In the genomic region with DNA sequence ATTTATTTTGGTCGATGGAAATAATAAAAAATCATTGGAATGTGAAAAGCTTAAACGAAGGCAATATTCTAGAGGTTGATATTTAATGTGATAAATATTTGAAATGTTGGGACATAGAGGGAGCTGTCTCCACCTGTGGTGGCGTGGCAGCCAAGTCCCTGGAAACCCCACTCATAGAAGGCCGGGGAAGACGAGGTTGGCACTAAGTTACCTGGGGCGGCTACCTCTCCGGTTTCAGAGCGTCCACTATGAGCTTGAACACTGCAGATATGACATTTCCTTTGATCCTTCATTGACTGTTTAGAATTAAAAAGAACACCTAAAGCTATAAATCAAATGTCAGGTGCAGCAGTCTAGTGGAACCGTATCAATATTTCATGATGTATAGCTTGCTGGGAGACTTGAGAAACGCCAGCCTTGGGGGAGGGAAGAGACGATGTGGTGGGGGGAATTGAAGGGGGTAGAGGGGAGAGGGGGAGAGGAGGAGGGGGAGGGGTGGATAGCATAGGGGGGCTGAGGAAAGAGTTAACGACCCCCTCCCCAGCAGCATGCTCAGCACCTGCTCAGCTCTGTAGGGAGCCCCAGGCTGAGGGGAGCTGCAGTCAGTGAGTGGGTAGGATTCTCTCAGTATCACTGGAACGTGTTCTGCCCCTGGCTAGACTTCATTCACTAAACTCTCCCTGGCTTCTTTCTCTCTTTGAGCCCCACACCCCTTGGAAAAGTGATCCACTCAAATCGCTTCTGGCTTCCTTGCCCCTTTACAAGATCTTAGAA, we compare ENCODE assay signal across 30 mouse cellular contexts.
DNase-seq lines count a peak whose midpoint lies in the region; ATAC-seq lines count a peak whose summit lies in the region.
"Had no signal": no experiment of that assay in that cellular context is flagged by ENCODE, and none has a peak within 500 bp of the region (broad histone marks: within the 10 kb centered on the region; RNA-seq: fewer than 3 reads in every experiment).

No protein-coding gene starts in this region.

- H3K36me3 ChIP-seq in hindbrain, embryonic 11.5 days (ENCODE audit: control insufficient read depth, insufficient read depth, low read length): no peaks in the 10 kb centered on the region
- no peaks in the 10 kb centered on the region for H3K36me3 ChIP-seq in hindbrain, embryonic 16.5 days (ENCODE audit: control insufficient read depth, insufficient read depth, low read length)
- H3K36me3 ChIP-seq in midbrain, embryonic 13.5 days: no peaks in the 10 kb centered on the region
- no peaks in the 10 kb centered on the region for H3K36me3 ChIP-seq in midbrain, embryonic 10.5 days
- H3K36me3 ChIP-seq in midbrain, embryonic 15.5 days (replicated peaks): no peaks in the 10 kb centered on the region
- H3K36me3 ChIP-seq in neural tube, embryonic 15.5 days: no peaks in the 10 kb centered on the region
- H3K36me3 ChIP-seq: forebrain, embryonic 12.5 days; limb, embryonic 13.5 days; lung, embryonic 15.5 days; neural tube, embryonic 13.5 days had no signal

- peak; percentile 63; the same call in 1 of the 2 replicates for ATAC-seq in hindbrain, embryonic 11.5 days (ENCODE audit: low FRiP score)
- ATAC-seq in hindbrain, embryonic 16.5 days: no peak
- peak; percentile 88 for ATAC-seq in midbrain, embryonic 13.5 days
- ATAC-seq in midbrain, embryonic 15.5 days (replicated peaks): peak; percentile 81
- 0 out of 2 replicates have a peak, but pooled peaks have one; percentile 36 for ATAC-seq in neural tube, embryonic 15.5 days (ENCODE audit: low FRiP score)
- no peak for ATAC-seq in monocyte, adult 5-6 weeks (replicated peaks; ENCODE audit: insufficient number of reproducible peaks, low FRiP score, low TSS enrichment, poor library complexity, severe bottlenecking)
- ATAC-seq: inflammation-experienced regulatory T-cells, adult 6 months had no signal

- no peak overlapping the region for H3K4me3 ChIP-seq in hindbrain, embryonic 11.5 days (ENCODE audit: low read depth, low read length)
- H3K4me3 ChIP-seq in hindbrain, embryonic 16.5 days (ENCODE audit: low read length): no peak overlapping the region
- no peak overlapping the region for H3K4me3 ChIP-seq in midbrain, embryonic 13.5 days (replicated peaks)
- no peak overlapping the region for H3K4me3 ChIP-seq in midbrain, embryonic 10.5 days
- no peak overlapping the region for H3K4me3 ChIP-seq in midbrain, embryonic 15.5 days
- no peak overlapping the region for H3K4me3 ChIP-seq in neural tube, embryonic 15.5 days (replicated peaks)
- H3K4me3 ChIP-seq: erythroblast, embryonic 14.5 days; forebrain, embryonic 12.5 days; gastrocnemius, adult 2 months; layer of hippocampus, adult 2 months; left cerebral cortex, adult 2 months; limb, embryonic 13.5 days; lung, embryonic 15.5 days; neural tube, embryonic 13.5 days had no signal

- no peaks in the 10 kb centered on the region for H3K9me3 ChIP-seq in hindbrain, embryonic 11.5 days (ENCODE audit: control insufficient read depth, low read length)
- H3K9me3 ChIP-seq in hindbrain, embryonic 16.5 days (ENCODE audit: control insufficient read depth, low read length): no peaks in the 10 kb centered on the region
- no peaks in the 10 kb centered on the region for H3K9me3 ChIP-seq in midbrain, embryonic 13.5 days
- no peaks in the 10 kb centered on the region for H3K9me3 ChIP-seq in midbrain, embryonic 10.5 days (replicated peaks)
- H3K9me3 ChIP-seq in midbrain, embryonic 15.5 days: no peaks in the 10 kb centered on the region
- no peaks in the 10 kb centered on the region for H3K9me3 ChIP-seq in neural tube, embryonic 15.5 days (replicated peaks)
- H3K9me3 ChIP-seq: forebrain, embryonic 12.5 days; limb, embryonic 13.5 days; lung, embryonic 15.5 days; neural tube, embryonic 13.5 days had no signal

- 68% methylated on average over 14 of the region's 14 CpGs for WGBS in hindbrain, embryonic 11.5 days
- 60% methylated on average over 14 of the region's 14 CpGs for whole genome bisulfite sequencing in hindbrain, embryonic 16.5 days
- 61% methylated on average over 14 of the region's 14 CpGs for WGBS in midbrain, embryonic 13.5 days
- 75% methylated on average over 14 of the region's 14 CpGs for WGBS in midbrain, embryonic 10.5 days
- WGBS in midbrain, embryonic 15.5 days: 47% methylated on average over 14 of the region's 14 CpGs
- WGBS in neural tube, embryonic 15.5 days: 63% methylated on average over 14 of the region's 14 CpGs

- no peak overlapping the region for H3K9ac ChIP-seq in hindbrain, embryonic 11.5 days (ENCODE audit: low read depth, low read length)
- no peak overlapping the region for H3K9ac ChIP-seq in hindbrain, embryonic 16.5 days (ENCODE audit: low read depth, low read length)
- no peak overlapping the region for H3K9ac ChIP-seq in midbrain, embryonic 13.5 days (replicated peaks)
- H3K9ac ChIP-seq in midbrain, embryonic 15.5 days: no peak overlapping the region
- no peak overlapping the region for H3K9ac ChIP-seq in neural tube, embryonic 15.5 days (replicated peaks)
- H3K9ac ChIP-seq: forebrain, embryonic 12.5 days; limb, embryonic 13.5 days; lung, embryonic 15.5 days; neural tube, embryonic 13.5 days had no signal

- no peaks in the 10 kb centered on the region for H3K4me1 ChIP-seq in hindbrain, embryonic 11.5 days (replicated peaks; ENCODE audit: control insufficient read depth, insufficient read depth, low read length)
- H3K4me1 ChIP-seq in hindbrain, embryonic 16.5 days (ENCODE audit: control insufficient read depth, insufficient read depth, low read depth, low read length): peaks cover 2% of the 10 kb centered on the region; the same call in 1 of the 2 replicates
- H3K4me1 ChIP-seq in midbrain, embryonic 13.5 days (replicated peaks): peaks cover 11% of the 10 kb centered on the region; the same call in 1 of the 2 replicates
- no peaks in the 10 kb centered on the region for H3K4me1 ChIP-seq in midbrain, embryonic 10.5 days
- H3K4me1 ChIP-seq in midbrain, embryonic 15.5 days: peaks cover 9% of the 10 kb centered on the region; the same call in 1 of the 2 replicates
- peaks cover 6% of the 10 kb centered on the region; the same call in 1 of the 2 replicates for H3K4me1 ChIP-seq in neural tube, embryonic 15.5 days
- H3K4me1 ChIP-seq: forebrain, embryonic 12.5 days; lung, embryonic 15.5 days had no signal

- no peak for DNase-seq in hindbrain, embryonic 11.5 days (ENCODE audit: low spot score)
- no peak for DNase-seq in midbrain, embryonic 10.5 days (ENCODE audit: low spot score)
- DNase-seq in adrenal gland, adult 2 months: no peak
- DNase-seq: adrenal gland, postnatal 25 days; cerebellum, adult 18-20 months; cerebellum, postnatal 14 days; gastrocnemius, adult 2 months; gastrocnemius, postnatal 36 days; heart, adult 18-20 months; heart, postnatal 36 days; kidney, adult 11 months; kidney, postnatal 36 days; lung, postnatal 36 days; spleen, adult 18-20 months; thymus, postnatal 14 days had no signal

- H3K4me2 ChIP-seq in hindbrain, embryonic 11.5 days (replicated peaks; ENCODE audit: low read depth, low read length): no peak overlapping the region
- H3K4me2 ChIP-seq in hindbrain, embryonic 16.5 days (ENCODE audit: low read length): no peak overlapping the region
- no peak overlapping the region for H3K4me2 ChIP-seq in midbrain, embryonic 13.5 days (replicated peaks)
- no peak overlapping the region for H3K4me2 ChIP-seq in midbrain, embryonic 15.5 days
- H3K4me2 ChIP-seq in neural tube, embryonic 15.5 days: no peak overlapping the region
- H3K4me2 ChIP-seq: forebrain, embryonic 12.5 days; heart, embryonic 11.5 days; limb, embryonic 13.5 days; liver, embryonic 11.5 days; lung, embryonic 15.5 days; neural tube, embryonic 13.5 days had no signal

- no peaks in the 10 kb centered on the region for H3K27me3 ChIP-seq in hindbrain, embryonic 11.5 days (ENCODE audit: control insufficient read depth, insufficient read depth, low read length)
- H3K27me3 ChIP-seq in hindbrain, embryonic 16.5 days (replicated peaks; ENCODE audit: control insufficient read depth, insufficient read depth, low read length): no peaks in the 10 kb centered on the region
- H3K27me3 ChIP-seq in midbrain, embryonic 13.5 days: no peaks in the 10 kb centered on the region
- H3K27me3 ChIP-seq in midbrain, embryonic 10.5 days (ENCODE audit: low read depth, poor library complexity, severe bottlenecking): no peaks in the 10 kb centered on the region
- H3K27me3 ChIP-seq in midbrain, embryonic 15.5 days (replicated peaks): no peaks in the 10 kb centered on the region
- no peaks in the 10 kb centered on the region for H3K27me3 ChIP-seq in neural tube, embryonic 15.5 days (replicated peaks)
- H3K27me3 ChIP-seq: forebrain, embryonic 12.5 days; limb, embryonic 13.5 days; lung, embryonic 15.5 days; neural tube, embryonic 13.5 days had no signal

- no peak overlapping the region for H3K27ac ChIP-seq in hindbrain, embryonic 11.5 days (ENCODE audit: low read depth, low read length)
- H3K27ac ChIP-seq in hindbrain, embryonic 16.5 days (ENCODE audit: low read depth, low read length): no peak overlapping the region
- H3K27ac ChIP-seq in midbrain, embryonic 13.5 days: no peak overlapping the region
- no peak overlapping the region for H3K27ac ChIP-seq in midbrain, embryonic 10.5 days (replicated peaks)
- H3K27ac ChIP-seq in midbrain, embryonic 15.5 days: no peak overlapping the region
- no peak overlapping the region for H3K27ac ChIP-seq in neural tube, embryonic 15.5 days (replicated peaks)
- H3K27ac ChIP-seq: forebrain, embryonic 12.5 days; gastrocnemius, adult 2 months; layer of hippocampus, adult 2 months; left cerebral cortex, adult 2 months; limb, embryonic 13.5 days; lung, embryonic 15.5 days; neural tube, embryonic 13.5 days had no signal

Comparison
In these comparisons a context has a peak if more than half of its experiments do, and no peak if none do; other contexts are left out.
1. ATAC-seq: peak in hindbrain, embryonic 11.5 days (single experiment), midbrain, embryonic 13.5 days (single experiment), midbrain, embryonic 15.5 days (single experiment) and neural tube, embryonic 15.5 days (single experiment); none in hindbrain, embryonic 16.5 days (single experiment) and monocyte, adult 5-6 weeks (single experiment).